Mouse (Mus musculus): ENCODE measurements around the gene Ugt1a1.

DNA sequence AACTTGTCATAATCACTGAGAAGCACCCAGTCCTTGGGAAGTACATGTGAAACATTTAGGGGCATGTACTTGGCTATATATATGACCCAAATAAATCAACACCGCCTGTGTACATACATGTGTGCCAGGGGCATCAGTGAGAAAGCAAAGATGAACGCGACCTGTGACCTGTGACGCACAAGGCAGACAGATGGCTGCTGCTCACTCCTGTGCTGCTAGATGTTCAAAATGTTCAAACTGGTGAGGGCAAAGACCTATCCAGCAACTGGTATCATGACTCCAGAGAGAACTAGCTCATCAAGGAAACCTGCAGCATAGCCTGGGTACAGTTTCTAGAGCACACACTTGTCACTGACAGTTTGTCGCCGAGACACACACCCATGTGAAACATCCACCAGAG lies 55.7 kb downstream of the Ugt1a1 start:
- TF ChIP-seq MAX (IDR thresholded peaks at IDR 0.05), result no peak
- no peak for TF ChIP-seq CTCF (IDR thresholded peaks at IDR 0.05; ENCODE audit: control insufficient read depth, insufficient read depth, insufficient read length)
- no peak for TF ChIP-seq MYOG (IDR thresholded peaks at IDR 0.05; ENCODE audit: control insufficient read depth, extremely low read depth, insufficient read length)
